Mouse (Mus musculus) cortical plate, adult 2 months (tissue): ENCODE measurements around the gene Lpgat1.

ENCODE experiments used
- CTCF ChIP-seq: fragments of 200-500 bp; IDR thresholded peaks from 2 replicates; pipeline ENCODE4 v1.5.1; 2011; ENCODE audit warnings: mild to moderate bottlenecking, control low read depth, low read length; ENCODE audit not compliant: insufficient read depth; ENCODE audit errors: extremely low read depth
- POLR2A ChIP-seq: fragments of 200-500 bp; IDR thresholded peaks from 2 replicates; pipeline ENCODE4 v1.6.1; 2011; ENCODE audit warnings: mild to moderate bottlenecking, low read length, control low read depth; ENCODE audit not compliant: insufficient read depth; ENCODE audit errors: extremely low read depth

- TF ChIP-seq POLR2A (no peak), CTCF (no peak)
Measured at GRCm38 (mm10) chr1:191724385-191725061, 6.9 kb downstream of the Lpgat1 start.
